Mouse (Mus musculus): ENCODE results near the gene 1700023F06Rik.
A peak's percentile ranks its signal among the peaks of the same experiment; 100 is the strongest.

1700023F06Rik gene

DNA sequence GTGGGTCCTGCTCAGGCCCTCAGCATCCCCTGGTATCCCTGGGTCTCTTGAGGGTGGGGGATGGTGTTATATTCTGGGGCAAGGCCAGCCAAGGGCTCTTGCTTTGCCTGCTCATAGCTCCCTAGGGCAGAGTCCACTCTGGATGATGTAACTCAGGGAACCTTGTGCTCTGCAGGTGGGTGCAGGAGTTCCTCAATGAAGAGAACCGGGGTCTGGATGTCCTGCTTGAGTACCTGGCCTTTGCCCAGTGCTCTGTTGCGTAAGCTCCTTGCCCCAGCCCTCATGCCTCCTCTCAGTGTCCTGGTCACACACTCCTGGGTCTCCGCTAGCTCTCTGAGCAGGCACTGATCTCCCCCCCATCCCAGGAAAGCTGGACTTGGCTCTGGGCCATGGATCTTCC is 26.4 kb downstream of the 1700023F06Rik start:
- DNase-seq (ENCODE audit: low read depth, low spot score), result no peak

DNA sequence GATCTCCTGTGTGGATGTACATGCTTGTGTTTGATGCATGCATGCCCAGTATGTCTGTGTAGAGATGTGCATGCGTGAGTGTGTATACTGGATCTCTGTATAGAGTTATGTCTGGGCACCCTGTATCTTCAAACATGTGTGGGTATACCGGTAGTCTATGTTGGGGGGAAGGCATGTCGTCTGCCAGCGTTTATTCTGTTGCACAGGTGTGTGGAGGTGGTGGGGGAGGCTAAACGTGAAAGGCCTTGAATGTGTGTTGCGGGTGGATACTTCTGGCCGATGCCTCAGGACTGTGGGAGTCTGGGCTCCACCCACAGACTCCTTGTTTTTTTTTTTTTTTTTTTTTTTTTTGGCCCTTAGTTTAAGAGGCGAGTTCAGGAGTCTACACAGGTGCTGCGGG is 27.0 kb downstream of the 1700023F06Rik start:
- DNase-seq (ENCODE audit: low read depth, low spot score), result no peak

DNA sequence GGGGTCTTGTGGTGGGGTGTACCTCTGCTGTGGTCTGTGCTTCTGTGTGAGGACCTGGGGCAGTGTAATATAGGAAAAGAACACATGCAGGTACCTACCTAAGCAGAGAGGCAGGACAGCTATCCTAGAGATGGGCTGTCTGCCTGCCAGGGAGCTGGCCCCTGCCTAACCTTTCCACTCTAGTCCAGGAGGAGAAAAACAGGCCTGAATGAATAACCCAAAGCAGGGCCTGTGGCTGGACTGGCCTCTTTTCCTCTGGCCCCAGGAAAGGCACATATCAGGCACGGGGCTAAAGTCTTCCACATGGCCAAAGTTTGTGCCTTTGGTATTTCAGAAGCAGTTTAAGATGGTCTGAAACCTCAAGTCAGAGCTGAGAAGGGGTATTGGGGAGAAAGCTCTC is 27.9 kb downstream of the 1700023F06Rik start:
- no peak for DNase-seq (ENCODE audit: low read depth, low spot score)

DNA sequence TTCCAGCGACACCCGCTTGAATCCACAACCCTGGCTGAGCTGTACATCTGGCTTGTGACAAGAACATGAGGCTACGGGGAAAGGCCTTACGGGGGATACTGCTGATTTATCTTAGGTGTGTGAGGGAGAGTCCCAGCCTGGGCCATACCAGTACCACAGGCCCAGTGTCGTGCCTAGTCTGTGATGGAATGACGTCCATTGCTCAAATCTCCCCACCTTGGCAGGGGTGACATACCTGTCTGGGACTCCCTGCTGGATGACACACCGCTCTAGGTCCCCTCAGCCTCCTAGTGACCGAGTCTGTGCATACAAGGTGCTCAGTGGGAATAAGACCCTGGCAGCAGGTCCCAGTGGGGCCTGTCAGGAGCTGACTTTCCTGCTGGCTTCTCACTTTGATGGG is 29.6 kb downstream of the 1700023F06Rik start:
- DNase-seq (ENCODE audit: low read depth, low spot score), result no peak

DNA sequence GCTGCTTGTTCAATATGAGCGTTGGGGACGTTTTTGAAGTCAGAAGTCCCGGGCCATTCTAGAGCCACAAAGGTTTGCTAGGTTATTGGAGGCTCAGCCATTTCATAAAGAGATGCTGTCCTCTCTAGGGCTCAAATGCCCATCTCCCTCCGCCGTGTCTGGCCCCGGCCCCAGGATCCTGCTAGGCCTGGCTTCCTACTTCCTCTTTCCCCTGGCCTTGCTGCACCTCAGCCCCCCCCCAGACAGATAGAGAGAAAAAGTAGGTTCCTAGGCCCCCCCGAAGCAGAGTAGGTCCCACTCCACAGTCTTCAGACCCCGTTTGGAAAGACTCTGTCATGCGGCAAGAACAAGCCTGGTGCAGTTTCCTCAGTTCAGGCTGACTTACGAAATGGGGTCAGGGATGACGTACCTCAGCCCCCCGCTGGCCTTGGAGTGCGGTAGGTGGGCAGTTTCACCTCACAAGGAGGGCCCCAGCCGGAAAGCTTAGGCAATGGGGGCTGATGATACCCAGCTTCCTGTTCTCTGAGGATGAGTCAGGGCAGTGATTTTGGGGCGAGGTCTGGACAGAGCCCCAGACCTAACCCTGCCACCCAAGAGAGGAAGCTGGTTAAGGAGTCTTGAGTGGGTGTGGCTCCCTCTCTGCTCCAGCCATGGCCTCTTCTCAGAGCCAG is 30.4 kb downstream of the 1700023F06Rik start:
- DNase-seq (ENCODE audit: low read depth, low spot score), result no peak

DNA sequence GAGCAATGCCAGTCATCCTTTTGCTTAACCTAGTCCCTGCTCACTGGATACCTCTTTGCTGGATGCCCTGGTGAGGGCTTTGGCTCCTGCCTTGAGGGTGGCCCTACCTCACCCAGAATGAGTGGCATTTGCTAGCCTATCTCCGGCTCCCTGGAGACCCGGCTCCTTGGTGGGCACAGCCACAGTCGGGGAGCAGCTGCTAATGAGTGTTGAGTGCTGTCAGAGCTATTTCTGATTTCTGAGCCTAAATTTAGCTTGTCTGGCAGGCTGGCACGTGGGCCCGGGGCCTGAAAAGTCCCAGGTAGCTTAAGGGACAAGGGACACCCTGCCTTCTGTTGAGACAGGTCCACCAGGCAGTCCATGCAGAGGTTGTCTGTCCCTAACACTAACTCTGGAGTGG is 31.1 kb downstream of the 1700023F06Rik start:
- no peak for DNase-seq (ENCODE audit: low read depth, low spot score)

DNA sequence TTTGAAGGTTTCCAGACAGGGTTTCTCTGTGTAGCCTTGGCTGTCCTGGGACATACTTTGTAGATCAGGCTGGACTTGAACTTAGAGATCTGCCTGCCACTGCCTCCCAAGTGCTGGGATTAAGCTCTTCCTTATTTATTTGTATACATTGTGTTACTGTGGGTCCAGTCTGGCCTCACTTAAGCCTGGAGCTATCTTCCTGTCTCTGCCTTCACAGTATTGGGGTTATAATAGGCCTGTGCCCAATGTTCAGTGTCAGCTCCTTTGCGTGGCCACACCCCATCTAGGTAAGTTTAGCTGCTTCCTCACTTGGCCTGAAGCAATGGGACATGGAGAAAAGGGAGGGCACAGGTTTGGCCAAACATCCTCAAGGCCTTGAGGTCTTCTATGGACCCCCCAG is 31.8 kb downstream of the 1700023F06Rik start:
- no peak for DNase-seq (ENCODE audit: low read depth, low spot score)

DNA sequence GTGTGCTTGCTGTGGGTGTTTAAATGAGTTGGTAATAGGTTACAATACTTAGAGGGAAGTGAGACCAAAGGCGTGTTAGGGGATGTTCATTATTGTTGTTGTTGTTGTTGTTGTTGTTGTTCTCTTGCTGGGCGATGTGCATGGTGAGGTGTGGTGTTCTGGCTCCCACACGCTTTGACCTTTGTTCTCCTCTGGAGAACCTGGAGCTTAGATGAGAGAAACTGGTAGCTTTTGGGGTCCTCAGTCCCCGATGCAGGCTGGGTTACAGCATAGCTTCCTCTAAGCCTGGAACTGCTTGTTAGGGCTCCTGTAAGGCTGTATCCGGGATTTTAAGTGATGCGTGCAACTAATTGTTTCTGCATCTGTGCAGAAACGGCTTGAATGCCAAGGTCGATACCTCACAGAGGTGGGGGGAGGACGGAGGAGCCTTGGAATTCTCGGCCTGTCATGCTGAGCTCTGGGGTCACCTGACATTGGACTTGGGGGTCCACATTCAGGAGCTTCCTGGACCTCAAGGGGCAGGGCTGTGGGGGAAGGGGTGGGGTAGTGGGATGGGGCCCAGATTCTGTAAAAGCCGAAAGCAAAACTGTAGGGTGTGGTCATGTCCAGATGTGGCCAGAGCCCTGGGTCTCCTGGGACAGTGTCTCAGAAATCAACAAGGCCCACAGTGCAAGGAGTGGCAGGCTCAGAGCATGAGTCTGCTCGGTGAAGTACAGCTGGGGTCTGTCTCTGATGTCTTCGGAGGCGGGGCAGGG is 32.5 kb downstream of the 1700023F06Rik start:
- no peak for DNase-seq (ENCODE audit: low read depth, low spot score)

DNA sequence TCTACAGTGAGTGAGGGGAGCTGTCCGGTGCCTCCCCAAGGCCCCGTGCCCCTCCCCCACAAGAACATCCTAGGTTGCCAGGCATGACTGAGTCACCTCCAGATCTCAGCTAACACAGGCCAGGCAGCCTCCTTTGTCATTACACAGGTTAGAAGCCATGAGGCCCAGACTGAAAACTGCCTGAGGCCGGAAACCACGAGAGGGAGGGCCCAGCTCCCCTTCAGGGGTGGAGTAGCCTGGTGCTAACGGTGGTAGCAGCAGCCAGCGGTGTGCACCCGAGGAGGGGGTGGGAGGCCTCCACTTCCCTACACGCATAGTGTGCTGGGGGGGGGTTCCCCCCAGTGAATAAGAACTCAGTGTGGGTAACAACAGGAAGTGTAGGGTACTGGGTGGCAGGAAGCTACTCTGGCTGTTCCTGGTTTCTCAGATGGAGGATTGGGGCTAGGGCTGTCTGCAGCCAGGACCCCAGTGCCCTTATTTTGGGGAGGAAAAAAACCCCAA is 33.4 kb downstream of the 1700023F06Rik start:
- DNase-seq (ENCODE audit: low read depth, low spot score), result no peak

DNA sequence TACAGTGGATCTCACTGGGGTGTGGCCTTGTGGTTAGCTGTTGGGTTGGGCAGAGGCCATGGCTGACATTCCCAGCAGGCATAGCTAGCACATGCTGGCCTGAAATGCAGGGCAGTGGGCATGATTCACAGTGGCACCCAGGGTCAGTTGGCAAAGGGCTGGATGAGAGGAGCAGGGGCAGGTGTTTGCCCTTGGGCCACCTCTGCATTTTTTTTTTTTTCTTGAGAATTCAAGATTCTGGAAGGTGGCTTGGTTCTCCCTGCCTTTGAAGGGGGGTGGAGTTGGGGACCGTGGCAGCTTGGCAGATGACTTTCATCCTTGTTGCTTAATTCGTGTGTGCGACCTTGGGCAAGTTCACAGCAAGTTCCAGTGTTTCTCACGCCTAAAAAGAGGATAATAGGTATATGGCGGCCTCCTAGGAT is 33.9 kb downstream of the 1700023F06Rik start:
- DNase-seq (ENCODE audit: low read depth, low spot score), result no peak

DNA sequence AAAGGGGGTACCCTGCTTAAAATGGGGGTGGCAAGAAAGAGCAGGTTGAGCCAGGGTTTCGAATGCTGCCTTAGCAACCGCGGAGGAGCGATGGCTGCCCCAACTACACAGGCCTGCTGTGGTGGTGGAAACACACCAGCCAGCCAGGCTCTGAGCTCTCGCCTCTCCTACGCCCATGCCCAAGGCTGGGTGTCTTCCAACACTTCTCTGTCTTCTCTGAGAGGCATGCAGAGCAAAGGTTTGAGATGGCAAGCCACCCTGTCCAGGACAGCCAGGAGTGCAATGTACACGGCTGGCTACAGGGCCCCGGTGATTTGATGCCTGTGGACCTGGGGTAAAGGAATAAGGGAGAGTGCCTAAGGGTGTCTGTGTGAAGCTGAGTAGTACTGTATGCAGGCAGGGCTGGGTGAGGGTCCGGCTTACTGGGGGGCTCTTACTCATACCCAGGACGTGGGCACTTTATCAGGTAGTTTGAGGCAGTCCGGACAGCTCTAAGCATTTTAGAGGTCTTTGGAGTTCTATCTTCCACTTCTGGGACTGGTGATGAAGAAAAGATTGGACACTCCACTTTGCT is 34.5 kb downstream of the 1700023F06Rik start:
- DNase-seq (ENCODE audit: low read depth, low spot score), result no peak

DNA sequence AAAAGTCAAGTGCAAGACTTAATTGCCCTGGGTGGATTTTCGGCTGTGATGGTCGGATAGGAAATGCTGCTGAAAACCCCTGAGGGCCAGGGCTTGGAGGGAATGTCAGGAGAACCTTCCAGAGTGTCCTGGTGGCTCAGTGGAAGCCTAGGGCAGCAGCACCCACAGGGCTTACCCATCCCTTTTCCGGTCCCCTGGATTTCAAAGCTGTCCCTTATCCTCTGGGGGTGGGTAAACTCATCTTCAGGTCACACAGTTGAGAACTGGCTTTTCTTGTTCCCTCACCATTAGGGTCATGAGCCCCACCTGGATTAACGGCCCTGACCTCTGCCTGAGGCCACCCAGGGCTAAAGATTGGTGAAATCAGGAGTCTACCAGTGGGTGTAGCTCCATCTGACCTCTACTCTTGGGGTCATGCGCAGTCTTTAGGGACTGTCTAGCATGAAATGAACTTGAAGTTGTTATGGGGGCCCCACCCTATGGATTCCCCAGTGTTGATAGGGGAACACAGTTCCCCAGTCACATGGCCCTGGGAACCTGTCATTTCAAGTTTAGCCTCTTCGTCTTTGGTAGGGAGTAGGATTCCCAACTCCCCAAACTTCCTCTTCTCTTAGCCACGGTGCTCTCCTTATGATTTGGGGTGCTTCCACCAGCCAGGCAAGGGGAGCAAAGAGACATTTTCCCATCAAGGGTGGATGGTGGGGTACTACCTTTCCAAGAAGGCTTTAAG is 35.2 kb downstream of the 1700023F06Rik start:
- DNase-seq (ENCODE audit: low read depth, low spot score), result no peak

DNA sequence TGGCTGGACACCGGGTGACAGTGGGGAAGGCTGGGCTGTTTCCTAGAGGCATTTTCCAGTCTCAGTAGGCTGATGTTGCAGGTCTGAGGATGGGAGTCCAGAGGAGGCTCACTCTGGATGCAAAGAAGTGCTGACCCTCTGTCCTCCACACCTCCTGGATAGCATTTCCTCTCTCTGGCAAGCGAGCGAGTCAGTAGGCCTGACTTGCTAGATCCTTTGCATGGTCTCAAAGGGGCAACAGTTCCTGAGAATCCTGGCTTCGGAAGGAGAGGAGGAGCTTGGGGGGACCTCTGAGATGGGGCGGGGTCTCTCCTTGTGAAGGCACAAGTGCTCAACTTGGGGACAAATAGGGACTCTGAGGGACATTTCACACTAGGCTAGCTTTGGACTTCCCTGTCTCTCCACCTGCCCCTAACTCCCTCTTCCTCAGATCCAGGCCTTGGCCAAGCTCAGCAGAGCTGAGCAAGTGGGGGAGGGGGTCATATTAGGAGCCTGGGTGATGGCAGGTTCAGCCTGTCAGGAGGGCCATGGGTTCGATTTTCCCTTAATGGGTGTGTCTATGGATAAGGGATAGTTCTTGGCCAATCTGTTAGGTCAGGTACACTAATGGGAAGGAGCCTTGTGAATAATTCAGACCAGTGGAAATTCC is 35.8 kb downstream of the 1700023F06Rik start:
- DNase-seq (ENCODE audit: low read depth, low spot score), result no peak

DNA sequence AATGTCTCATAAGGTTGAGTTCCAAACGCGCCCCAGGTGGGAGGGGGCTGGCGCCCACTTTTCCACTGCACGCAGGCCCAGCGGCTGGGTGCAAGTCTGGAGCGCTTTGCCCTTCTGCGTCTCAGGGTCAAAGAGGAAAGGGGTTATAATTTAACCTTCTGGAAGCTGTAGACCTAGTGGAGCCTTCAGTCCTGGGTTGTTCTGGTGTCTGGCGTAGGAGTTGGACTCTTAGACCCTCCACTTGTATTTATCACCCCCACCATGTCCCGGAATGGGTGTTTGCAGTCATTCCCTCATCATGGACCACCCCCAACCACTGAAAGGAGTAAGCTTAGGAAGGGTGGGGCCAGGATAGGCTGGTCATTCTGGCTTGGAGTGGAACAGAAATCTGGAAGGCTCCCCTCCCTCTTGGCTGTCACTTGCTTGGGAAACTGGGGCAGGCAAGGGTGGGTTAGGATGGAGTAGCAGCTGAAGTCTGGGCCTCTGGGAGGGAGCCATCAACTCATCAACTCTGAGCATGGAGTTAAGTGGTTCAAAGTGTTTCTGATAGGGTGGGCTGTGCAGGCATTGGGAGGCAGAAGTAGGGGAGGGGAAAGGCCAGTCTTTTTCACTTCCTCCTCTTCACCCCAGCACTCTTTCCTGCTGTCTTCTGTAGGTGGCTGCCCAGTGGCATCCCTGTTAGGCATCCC is 36.5 kb downstream of the 1700023F06Rik start:
- no peak for DNase-seq (ENCODE audit: low read depth, low spot score)

DNA sequence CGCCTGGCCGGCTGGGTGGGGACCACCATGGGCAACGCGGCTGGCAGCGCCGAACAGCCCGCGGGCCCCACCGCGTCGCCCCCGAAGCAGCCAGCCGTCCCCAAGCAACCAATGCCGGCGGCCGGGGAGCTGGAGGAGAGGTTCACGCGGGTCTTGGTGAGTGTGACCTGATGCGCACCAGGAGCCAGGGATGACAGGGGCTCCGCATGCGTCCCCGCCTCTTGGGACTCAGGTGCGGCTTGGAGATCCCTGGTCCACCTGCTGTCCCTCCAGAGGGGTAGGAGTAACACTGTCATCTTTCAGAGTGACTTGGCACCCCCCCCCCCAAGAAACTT is 37.1 kb downstream of the 1700023F06Rik start:
- no peak for DNase-seq (ENCODE audit: low read depth, low spot score)

DNA sequence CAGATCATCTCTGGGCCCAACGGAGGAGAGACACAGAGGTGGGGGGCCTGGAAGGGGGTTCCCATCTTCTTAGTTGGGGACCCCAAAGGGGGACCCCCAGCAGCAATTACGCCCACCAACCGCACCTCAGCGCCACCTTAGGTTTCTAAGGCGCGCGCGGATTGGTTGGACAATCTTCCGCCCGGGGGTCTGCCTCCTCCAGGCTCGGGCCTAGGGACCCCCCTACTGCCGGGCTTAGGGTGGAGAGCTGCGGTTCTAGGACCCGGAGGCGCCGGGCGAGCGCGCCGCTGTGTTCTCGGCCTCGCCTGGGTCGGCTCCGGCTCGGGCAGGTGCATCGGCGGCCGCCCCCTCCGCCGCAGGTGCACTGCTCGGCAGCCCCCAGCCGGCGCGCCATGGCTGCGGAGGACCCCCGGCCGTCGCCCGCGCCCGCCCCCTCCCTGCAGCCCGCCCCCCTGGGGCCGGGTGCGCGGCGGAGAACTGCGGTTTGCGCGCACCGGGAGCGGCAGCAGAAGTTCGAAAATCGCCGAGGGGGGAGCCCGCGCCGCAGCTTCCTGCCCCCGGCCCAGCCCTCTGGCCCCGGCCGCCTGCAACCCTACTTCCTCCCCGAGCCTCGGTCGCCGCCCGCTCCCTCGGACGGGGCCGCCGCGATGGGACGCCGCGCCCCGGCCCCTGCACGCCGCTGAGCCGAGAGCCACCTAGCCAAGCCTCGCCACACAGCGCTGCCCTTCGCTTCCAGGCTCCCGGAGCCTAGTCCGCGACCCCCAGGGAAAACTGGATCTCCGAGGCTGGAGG is 37.7 kb downstream of the 1700023F06Rik start, which contains the start of gene Fmnl1:
TSS of gene Fmnl1 (plus strand) at position 614 of the 792 bp plus-strand sequence.
- no peak for DNase-seq (ENCODE audit: low read depth, low spot score)

DNA sequence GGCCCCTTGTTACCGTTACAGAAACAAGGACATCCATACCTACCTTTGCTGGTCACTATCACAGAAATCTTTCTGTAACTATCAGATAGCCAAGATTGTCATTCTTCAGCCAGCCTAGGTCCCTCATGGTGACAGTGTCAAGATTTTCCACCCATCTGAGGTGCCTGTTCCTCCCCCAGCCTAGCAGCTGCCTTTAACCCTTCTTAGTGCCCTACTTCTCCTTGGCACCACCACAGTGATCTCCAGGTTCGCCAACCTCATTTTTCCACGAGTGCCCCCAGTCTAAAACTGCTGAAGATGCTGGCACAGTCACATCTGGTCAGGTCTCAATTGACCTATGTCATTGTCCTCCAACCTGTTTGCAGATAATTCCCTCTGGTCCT is 38.3 kb downstream of the 1700023F06Rik start:
- DNase-seq (ENCODE audit: low read depth, low spot score), result no peak

DNA sequence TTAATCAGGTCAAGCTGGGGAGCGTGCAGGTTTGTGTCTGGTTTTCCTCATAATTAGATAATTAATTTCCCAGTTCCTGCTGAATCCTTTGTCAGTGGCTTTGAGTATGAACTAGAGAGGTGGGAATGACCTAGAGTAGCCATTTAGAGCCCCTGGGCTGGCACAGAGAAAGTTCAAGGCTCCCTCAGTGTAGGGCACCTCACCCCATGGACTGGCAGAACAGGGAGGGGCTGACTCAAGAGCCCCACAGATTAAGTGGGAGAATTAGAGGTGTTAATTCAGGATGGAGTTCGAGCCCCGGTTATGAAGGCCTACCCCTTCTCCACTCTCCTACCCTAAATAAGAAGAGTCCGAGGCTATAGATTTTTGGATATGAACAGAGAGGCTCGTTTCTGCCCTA is 38.7 kb downstream of the 1700023F06Rik start:
- no peak for DNase-seq (ENCODE audit: low read depth, low spot score)

DNA sequence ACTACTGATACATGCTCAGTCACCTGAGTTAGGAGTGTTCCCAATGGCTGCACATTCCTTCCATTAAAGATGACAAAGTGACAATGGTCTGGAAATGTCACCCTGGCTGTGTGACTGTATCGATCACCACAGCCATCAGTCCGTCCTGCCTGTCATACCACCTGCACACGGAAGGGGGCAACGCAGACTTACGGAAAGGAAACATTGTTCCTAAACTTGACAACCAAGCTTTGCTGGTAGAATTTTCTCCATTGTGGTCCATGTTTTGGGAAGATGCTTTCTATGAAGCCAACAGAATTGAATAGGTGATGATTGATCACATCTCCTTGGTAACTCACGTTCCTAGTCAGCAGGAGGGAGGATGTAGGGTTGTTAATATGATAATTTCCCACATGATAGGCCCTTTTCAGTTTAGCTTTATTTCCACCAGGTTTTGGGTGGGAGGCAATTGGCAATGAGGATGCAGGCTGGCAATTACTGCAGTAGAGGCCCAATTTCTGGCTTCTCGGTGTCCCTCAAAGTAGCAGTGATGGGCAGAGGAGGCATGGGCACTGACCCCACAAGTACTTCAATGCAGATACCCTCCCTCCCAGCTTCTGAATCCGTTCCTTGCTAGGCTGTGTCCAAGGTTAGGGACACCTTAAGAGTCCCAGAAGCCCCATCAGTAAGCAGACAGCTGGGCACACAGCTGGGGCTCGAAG is 39.5 kb downstream of the 1700023F06Rik start:
- peak; percentile 36 for DNase-seq (ENCODE audit: low read depth, low spot score)

DNA sequence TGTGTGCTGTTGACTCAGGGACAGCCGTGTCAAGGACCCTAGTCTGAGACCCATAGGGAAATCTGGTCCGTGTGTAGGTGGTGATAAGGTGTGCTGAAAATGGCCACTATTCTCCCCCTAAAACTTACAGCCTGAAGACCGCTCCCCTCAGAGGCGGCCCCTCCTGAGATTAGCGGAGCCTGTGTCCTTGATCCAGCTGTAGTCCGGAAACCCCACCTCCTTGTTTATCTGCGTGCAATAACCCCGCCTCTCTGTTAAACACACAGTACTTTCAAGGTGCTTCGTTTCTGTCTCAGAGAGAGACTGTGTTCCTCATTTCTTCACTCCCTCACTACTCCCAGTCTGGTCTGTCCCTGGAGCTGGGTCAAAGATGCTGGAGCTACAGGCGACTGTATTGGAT is 44.0 kb downstream of the 1700023F06Rik start:
- DNase-seq (ENCODE audit: low read depth, low spot score), result no peak
